ENCODE assay signal across 7 mouse cellular contexts in the genomic region with DNA sequence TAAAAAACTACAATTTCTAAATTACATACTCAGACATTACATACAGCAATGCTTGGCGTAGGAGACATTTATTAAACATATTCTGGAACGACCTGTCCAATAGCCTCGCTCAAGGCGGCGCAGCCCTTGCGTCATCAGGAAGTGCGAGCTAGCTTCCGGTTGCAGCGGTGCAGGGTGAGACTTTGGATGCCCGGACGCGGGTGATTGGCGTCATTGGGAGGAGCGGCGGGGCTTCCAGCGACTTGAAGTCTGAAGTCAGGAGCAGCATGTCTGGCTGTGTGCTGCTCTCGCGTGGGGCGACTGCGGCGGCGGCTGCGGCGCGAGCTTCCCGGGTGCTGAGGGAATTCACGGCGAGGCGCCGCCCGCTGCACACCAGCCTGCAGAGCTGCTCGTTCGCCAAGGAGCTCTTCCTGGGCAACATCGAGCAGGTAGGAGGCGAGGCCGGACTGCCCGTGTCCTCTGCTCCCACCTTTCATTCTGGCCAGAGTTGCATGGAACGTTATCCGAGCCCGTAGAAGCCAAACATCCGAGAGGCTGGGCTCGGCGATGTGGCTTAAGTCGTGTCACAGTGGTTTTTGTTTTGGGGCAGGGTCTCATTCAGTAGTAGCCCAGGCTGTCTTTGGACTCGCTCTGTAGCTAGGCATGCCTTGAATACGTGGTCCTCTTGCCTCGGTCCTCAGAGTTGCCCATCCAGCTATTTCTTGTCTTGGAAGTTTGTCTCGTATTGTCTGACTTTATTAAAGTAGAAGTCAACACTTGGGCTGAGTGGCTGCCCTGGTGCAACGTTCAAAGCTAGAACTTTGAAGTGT. TPM values are rescaled to one million over a fixed set of nuclear protein-coding genes. Genes with fewer than 3 reads are reported as not detected.
DNase-seq lines count a peak whose midpoint lies in the region; ATAC-seq lines count a peak whose summit lies in the region.

A gene (plus strand): TSS at position 137 of the 809 bp plus-strand sequence.

- peak within 1 kb of the TSS; percentile 82 for H3K27ac ChIP-seq in intestine, embryonic 15.5 days
- peak within 1 kb of the TSS; percentile 86 for H3K27ac ChIP-seq in midbrain, embryonic 10.5 days (replicated peaks)

- DNase-seq in adrenal gland, adult 18-20 months (ENCODE audit: low spot score in 2 of 2): peak; percentile 93
- peak; percentile 98 for DNase-seq in embryo, embryonic 11 days
- DNase-seq in gastrocnemius, postnatal 36 days: peak; percentile 88 to 89
- DNase-seq in left cerebral cortex, postnatal 25 days (ENCODE audit: low spot score in 2 of 2): peak; percentile 97 to 98
- peak; percentile 95 for DNase-seq in midbrain, embryonic 10.5 days (ENCODE audit: low spot score)
- peak; percentile 95 for DNase-seq in right cerebral cortex, postnatal 4 days

- H3K4me3 ChIP-seq in intestine, embryonic 15.5 days (replicated peaks): peak within 1 kb of the TSS; percentile 98
- H3K4me3 ChIP-seq in midbrain, embryonic 10.5 days: peak within 1 kb of the TSS; percentile 94

- H3K9me3 ChIP-seq in intestine, embryonic 15.5 days: no peaks in the 10 kb centered on the region
- H3K9me3 ChIP-seq in midbrain, embryonic 10.5 days (replicated peaks): no peaks in the 10 kb centered on the region

- peak within 1 kb of the TSS; percentile 72 for H3K4me2 ChIP-seq in intestine, embryonic 15.5 days (replicated peaks)

- H3K27me3 ChIP-seq in intestine, embryonic 15.5 days (replicated peaks): no peaks in the 10 kb centered on the region
- peaks cover 13% of the 10 kb centered on the region; the same call in 1 of the 2 replicates for H3K27me3 ChIP-seq in midbrain, embryonic 10.5 days (ENCODE audit: low read depth, poor library complexity, severe bottlenecking)

- ATAC-seq in intestine, embryonic 15.5 days: peak; percentile 98

- H3K36me3 ChIP-seq in intestine, embryonic 15.5 days: peaks cover 2% of the 10 kb centered on the region; the same call in 1 of the 2 replicates
- H3K36me3 ChIP-seq in midbrain, embryonic 10.5 days: peaks cover 15% of the 10 kb centered on the region

- peaks cover 9% of the 10 kb centered on the region; the same call in 1 of the 2 replicates for H3K4me1 ChIP-seq in intestine, embryonic 15.5 days (replicated peaks)
- H3K4me1 ChIP-seq in midbrain, embryonic 10.5 days: peaks cover 22% of the 10 kb centered on the region

- under 1% methylated on average over 49 of the region's 49 CpGs for WGBS in intestine, embryonic 15.5 days
- under 1% methylated on average over 49 of the region's 49 CpGs for WGBS in midbrain, embryonic 10.5 days

- H3K9ac ChIP-seq in intestine, embryonic 15.5 days: peak within 1 kb of the TSS; percentile 89

- intact Hi-C loops in gastrocnemius, postnatal 36 days (cut with DNase I): loop anchor here (5.0 kb wide), 1 partner anchor 64 kb away; a partner anchor contains a TSS
- intact Hi-C loops in left cerebral cortex, postnatal 25 days (cut with DNase I): loop anchor here (1.0 kb wide), 1 partner anchor 66 kb away; a partner anchor contains a TSS

RNA-seq across cellular contexts. Expression of the gene that starts here (rescaled TPM):
- 10 to 100 TPM; 38.9 to 46.9 TPM for total RNA-seq in adrenal gland, adult 18-20 months (2021)
- total RNA-seq in gastrocnemius, postnatal 36 days (2021): 10 to 100 TPM; 27.8 to 30.0 TPM
- 78.9 and 84.9 TPM in 2 replicates for polyA plus RNA-seq in intestine, embryonic 15.5 days (2015; fragmentation: Nextera tagmentation; extraction: Ambion mirVana)
- total RNA-seq in left cerebral cortex, postnatal 25 days (2021): 10 to 100 TPM; 45.1 to 49.6 TPM
- polyA plus RNA-seq in midbrain, embryonic 10.5 days (2016; fragmentation: Nextera tagmentation; extraction: Ambion mirVana): 97.5 and 99.5 TPM in 2 replicates

Comparison
In these comparisons a context has a peak if more than half of its experiments do, and no peak if none do; other contexts are left out.
1. Peak in every context shown above with its lines: DNase-seq, ATAC-seq, H3K4me3 ChIP-seq and H3K27ac ChIP-seq.